Mouse (Mus musculus): ENCODE results near the gene Baiap3. TPM values are rescaled to one million over a fixed set of nuclear protein-coding genes. Genes with fewer than 3 reads are reported as not detected.

The Baiap3 gene
- polyA plus RNA-seq, 1 experiment from 2014 or later = 2.3 TPM

GRCm38 (mm10) chr17:25272326-25272725 lies 16.2 kb upstream of the Baiap3 start:
- no peak for DNase-seq (ENCODE audit: low spot score)
- H3K36me3 ChIP-seq = peaks cover 47% of the 10 kb centered on the region
- H3K9me3 ChIP-seq (replicated peaks) = no peaks in the 10 kb centered on the region
- H3K27ac ChIP-seq (replicated peaks) = peak overlapping the region; percentile 99
- H3K27me3 ChIP-seq (ENCODE audit: low read depth, poor library complexity, severe bottlenecking) = no peaks in the 10 kb centered on the region
- whole genome bisulfite sequencing = 1% methylated on average over 10 of the region's 10 CpGs
- H3K4me3 ChIP-seq = peak overlapping the region; percentile 99
- H3K4me1 ChIP-seq = peaks cover 41% of the 10 kb centered on the region

DNA sequence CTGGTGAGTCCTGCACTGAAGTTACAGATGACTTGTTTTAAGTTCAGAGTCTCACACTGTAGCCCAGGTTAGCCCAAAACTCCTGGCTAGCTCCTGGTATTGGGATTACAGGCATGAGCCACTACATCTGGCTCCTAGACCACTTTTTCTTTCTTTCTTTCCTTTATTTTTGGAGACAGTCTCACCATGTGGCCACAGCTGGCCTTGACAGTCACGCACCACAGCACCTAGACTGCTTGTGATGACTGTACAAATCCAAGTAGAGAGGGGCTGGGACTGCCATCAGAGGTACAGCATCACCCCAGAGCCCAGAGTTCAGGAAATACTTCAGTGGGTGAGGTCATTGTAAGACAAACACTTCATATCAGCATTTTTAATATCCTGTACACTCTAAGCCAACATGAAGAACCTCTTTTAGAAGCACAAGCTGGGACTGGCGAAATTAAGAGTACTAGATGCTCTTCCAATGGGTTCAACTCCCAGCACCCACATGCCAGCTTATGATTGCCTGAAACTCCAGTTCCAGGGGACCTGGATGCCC lies 14.7 kb upstream of the Baiap3 start:
- Histone ChIP-seq H3K27ac (replicated peaks) (no peak overlapping the region), H3K27me3 (ENCODE audit: low read depth, poor library complexity, severe bottlenecking) (no peaks in the 10 kb centered on the region), H3K9me3 (replicated peaks) (no peaks in the 10 kb centered on the region), H3K36me3 (peaks cover 62% of the 10 kb centered on the region), H3K4me1 (peaks cover 41% of the 10 kb centered on the region), H3K4me3 (peak overlapping the region; percentile 99)
- no peak for DNase-seq (ENCODE audit: low spot score)
- 87% methylated on average over 2 of the region's 2 CpGs for WGBS

DNA sequence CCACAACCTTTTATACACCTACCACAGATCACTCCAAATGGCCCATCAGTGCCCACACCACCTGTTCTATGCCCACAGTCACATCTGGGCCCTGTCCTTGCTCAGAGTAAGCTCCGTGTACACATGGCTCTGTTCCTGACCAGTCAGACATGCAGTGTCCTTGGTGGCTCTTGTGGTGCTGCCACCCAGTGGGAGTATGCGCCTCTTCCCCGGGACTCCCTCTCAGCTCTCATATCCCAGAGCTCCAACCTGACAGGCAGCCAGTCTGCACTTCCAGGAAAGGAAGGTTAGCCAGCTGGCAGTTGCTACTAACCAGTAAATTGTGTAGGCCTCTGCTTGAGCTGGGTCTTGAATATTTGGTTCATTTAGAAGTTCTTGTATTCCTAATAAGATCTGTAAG lies 8.3 kb upstream of the Baiap3 start:
- Histone ChIP-seq H3K27ac (replicated peaks) (no peak overlapping the region), H3K9me3 (replicated peaks) (no peaks in the 10 kb centered on the region), H3K4me1 (peaks cover 6% of the 10 kb centered on the region), H3K4me3 (no peak overlapping the region), H3K36me3 (peaks cover 86% of the 10 kb centered on the region), H3K27me3 (ENCODE audit: low read depth, poor library complexity, severe bottlenecking) (no peaks in the 10 kb centered on the region)
- no peak for DNase-seq (ENCODE audit: low spot score)
- 82% methylated on average over 3 of the region's 3 CpGs for whole genome bisulfite sequencing

GRCm38 (mm10) chr17:25257804-25258261 lies 1.7 kb upstream of the Baiap3 start:
- Histone ChIP-seq H3K27me3 (ENCODE audit: low read depth, poor library complexity, severe bottlenecking) (peaks cover 43% of the 10 kb centered on the region), H3K36me3 (peaks cover 32% of the 10 kb centered on the region), H3K9me3 (replicated peaks) (no peaks in the 10 kb centered on the region), H3K4me3 (no peak overlapping the region), H3K27ac (replicated peaks) (no peak overlapping the region), H3K4me1 (peaks cover 51% of the 10 kb centered on the region)
- 57% methylated on average over 6 of the region's 6 CpGs for WGBS
- DNase-seq (ENCODE audit: low spot score) = no peak

- peaks cover 62% of the 10 kb centered on the region for H3K4me1 ChIP-seq
- H3K27me3 ChIP-seq (ENCODE audit: low read depth, poor library complexity, severe bottlenecking) = peaks cover 46% of the 10 kb centered on the region
- no peaks in the 10 kb centered on the region for H3K9me3 ChIP-seq (replicated peaks)
- no peak overlapping the region for H3K27ac ChIP-seq (replicated peaks)
- H3K4me3 ChIP-seq = 0 out of 2 replicates have a peak overlapping the region, but pooled peaks have one; percentile 53
- WGBS = 74% methylated on average over 2 of the region's 2 CpGs
- H3K36me3 ChIP-seq = peaks cover 19% of the 10 kb centered on the region
- DNase-seq (ENCODE audit: low spot score) = no peak
Measured at GRCm38 (mm10) chr17:25255110-25255509, 1.1 kb downstream of the Baiap3 start.

DNA sequence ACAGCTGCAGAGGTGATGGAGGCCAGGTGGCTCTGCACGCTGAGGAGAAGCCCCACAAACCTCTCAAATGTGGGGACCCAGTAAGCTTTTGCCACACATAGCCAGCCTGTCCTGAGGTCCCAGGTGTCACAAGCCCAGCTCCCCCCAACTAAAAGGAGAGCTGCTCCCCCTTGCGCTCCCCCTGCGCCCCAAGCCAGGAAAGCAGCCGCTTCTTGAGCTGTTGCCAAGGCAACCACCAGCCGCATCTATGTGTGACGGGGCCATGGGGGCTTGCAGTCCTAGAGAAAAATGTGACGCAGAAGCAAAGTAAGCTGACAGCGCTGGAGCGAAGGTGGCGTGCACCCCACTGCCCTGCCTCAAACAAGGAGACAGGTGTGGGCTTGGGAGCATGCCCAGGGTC lies 2.4 kb downstream of the Baiap3 start:
- Histone ChIP-seq H3K27ac (replicated peaks) (peak overlapping the region; percentile 55), H3K4me3 (peak overlapping the region; percentile 24; the same call in 1 of the 2 replicates), H3K27me3 (ENCODE audit: low read depth, poor library complexity, severe bottlenecking) (peaks cover 46% of the 10 kb centered on the region), H3K9me3 (replicated peaks) (no peaks in the 10 kb centered on the region), H3K4me1 (peaks cover 59% of the 10 kb centered on the region), H3K36me3 (peaks cover 5% of the 10 kb centered on the region)
- DNase-seq (ENCODE audit: low spot score) = peak; percentile 52
- 20% methylated on average over 10 of the region's 10 CpGs for WGBS

- peaks cover 46% of the 10 kb centered on the region for H3K27me3 ChIP-seq (ENCODE audit: low read depth, poor library complexity, severe bottlenecking)
Measured at GRCm38 (mm10) chr17:25252643-25253042, 3.5 kb downstream of the Baiap3 start.

GRCm38 (mm10) chr17:25250181-25250835 lies 5.9 kb downstream of the Baiap3 start:
- Histone ChIP-seq H3K4me3 (no peak overlapping the region), H3K4me1 (peaks cover 39% of the 10 kb centered on the region), H3K27ac (replicated peaks) (no peak overlapping the region), H3K9me3 (replicated peaks) (no peaks in the 10 kb centered on the region), H3K27me3 (ENCODE audit: low read depth, poor library complexity, severe bottlenecking) (peaks cover 25% of the 10 kb centered on the region), H3K36me3 (peaks cover 10% of the 10 kb centered on the region)
- 84% methylated on average over 8 of the region's 8 CpGs for WGBS
- DNase-seq (ENCODE audit: low spot score) = no peak

More at GRCm38 (mm10) chr17:25252643-25253042, 3.5 kb downstream of the Baiap3 start:
- no peaks in the 10 kb centered on the region for H3K9me3 ChIP-seq (replicated peaks)
- 22% methylated on average over 3 of the region's 3 CpGs for WGBS
- no peaks in the 10 kb centered on the region for H3K36me3 ChIP-seq
- peak; percentile 70 for DNase-seq (ENCODE audit: low spot score)
- H3K4me1 ChIP-seq = peaks cover 52% of the 10 kb centered on the region
- H3K27ac ChIP-seq (replicated peaks) = peak overlapping the region; percentile 55; the same call in 1 of the 2 replicates
- H3K4me3 ChIP-seq = peak overlapping the region; percentile 23; the same call in 1 of the 2 replicates

DNA sequence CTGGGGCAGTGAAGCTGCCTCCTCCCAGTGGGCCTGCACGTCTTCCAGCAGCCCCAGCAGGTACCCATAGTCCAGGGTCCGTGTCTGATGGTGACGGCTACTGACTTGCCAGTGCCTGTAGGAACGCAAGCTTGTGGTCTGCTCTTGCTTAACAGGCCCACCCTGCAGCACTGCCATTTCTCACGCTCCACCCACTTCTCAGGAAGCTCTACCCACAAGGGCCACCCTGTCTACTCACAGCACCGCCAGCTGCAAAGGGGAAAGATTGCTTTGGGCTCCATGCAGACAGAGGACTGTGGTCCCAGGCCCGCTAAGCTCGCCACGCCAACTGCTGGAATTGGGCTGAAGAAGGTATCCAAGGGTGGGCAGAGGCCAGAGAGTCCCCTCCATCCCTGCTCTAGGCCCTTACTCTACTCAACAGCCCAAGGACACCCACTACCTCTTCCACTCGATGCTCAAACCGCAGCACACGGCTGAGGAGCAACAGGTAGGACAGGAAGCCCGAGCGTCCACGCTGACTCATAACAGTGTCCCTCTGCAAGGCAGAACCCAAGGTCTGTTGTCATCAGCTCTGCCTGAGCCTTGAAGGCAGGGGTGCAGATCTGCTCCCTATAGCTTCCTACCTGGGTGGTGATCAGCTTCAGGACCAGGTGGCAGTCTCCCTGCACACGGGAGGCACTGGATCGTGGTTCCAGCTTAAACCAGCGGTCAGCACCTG lies 8.0 kb downstream of the Baiap3 start:
- 83% methylated on average over 18 of the region's 18 CpGs for WGBS
- no peak for DNase-seq (ENCODE audit: low spot score)

GRCm38 (mm10) chr17:25244239-25244638 lies 11.9 kb downstream of the Baiap3 start:
- no peak overlapping the region for H3K27ac ChIP-seq (replicated peaks)
- peak overlapping the region; percentile 12; the same call in 1 of the 2 replicates for H3K4me3 ChIP-seq
- DNase-seq (ENCODE audit: low spot score) = no peak
- no peaks in the 10 kb centered on the region for H3K27me3 ChIP-seq (ENCODE audit: low read depth, poor library complexity, severe bottlenecking)
- WGBS = 88% methylated on average over 16 of the region's 16 CpGs
- peaks cover 54% of the 10 kb centered on the region for H3K36me3 ChIP-seq
- H3K9me3 ChIP-seq (replicated peaks) = no peaks in the 10 kb centered on the region
- peaks cover 20% of the 10 kb centered on the region for H3K4me1 ChIP-seq

More for the DNA sequence above, 8.0 kb downstream of the Baiap3 start:
- Histone ChIP-seq H3K4me3 (no peak overlapping the region), H3K4me1 (peaks cover 18% of the 10 kb centered on the region), H3K27me3 (ENCODE audit: low read depth, poor library complexity, severe bottlenecking) (peaks cover 4% of the 10 kb centered on the region; the same call in 1 of the 2 replicates), H3K9me3 (replicated peaks) (no peaks in the 10 kb centered on the region), H3K27ac (replicated peaks) (no peak overlapping the region), H3K36me3 (peaks cover 31% of the 10 kb centered on the region)

DNA sequence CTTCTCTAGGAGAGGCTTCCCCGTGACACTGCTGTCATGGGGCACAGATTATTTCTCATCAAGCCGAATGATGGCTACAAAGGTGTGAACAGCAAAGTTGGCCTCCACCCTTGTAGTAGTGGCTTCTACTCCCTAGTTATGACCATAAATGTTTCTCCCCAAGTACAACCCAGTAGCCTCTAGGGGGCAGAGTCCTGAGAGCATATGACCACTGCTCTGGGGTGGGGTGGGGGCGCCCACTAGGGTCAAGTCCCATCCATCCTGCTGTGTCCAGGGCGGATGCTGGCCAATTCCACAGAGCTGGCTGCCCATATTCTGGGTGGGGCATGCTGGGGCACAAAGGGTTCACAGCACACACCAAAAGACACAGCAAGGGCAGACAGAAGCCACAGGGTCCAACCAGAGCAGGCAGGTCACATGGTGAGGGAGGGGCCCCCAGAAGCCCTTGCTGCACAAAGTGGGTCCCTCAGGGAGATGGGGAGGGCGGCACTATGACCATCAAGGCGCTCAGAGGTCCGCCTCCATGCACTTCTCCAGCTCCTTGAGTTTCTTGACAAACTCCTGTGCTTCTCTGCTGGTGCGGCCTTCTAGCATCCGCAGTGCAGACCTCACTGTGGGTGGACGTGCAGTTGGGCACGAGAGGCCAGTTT lies 12.9 kb downstream of the Baiap3 start:
- H3K36me3 ChIP-seq = peaks cover 54% of the 10 kb centered on the region
- WGBS = 92% methylated on average over 11 of the region's 11 CpGs

More for the DNA sequence above, 12.9 kb downstream of the Baiap3 start:
- H3K27me3 ChIP-seq (ENCODE audit: low read depth, poor library complexity, severe bottlenecking) = no peaks in the 10 kb centered on the region
- peaks cover 25% of the 10 kb centered on the region for H3K4me1 ChIP-seq
- no peaks in the 10 kb centered on the region for H3K9me3 ChIP-seq (replicated peaks)
- DNase-seq (ENCODE audit: low spot score) = no peak
- no peak overlapping the region for H3K27ac ChIP-seq (replicated peaks)
- H3K4me3 ChIP-seq = no peak overlapping the region

All from midbrain, embryonic 10.5 days (tissue).